Mouse (Mus musculus): ENCODE results near the gene Phf21a. TPM values are rescaled to one million over a fixed set of nuclear protein-coding genes. Genes with fewer than 3 reads are reported as not detected.

Phf21a gene
- polyA plus RNA-seq, 1 experiment from 2014 or later, result 36.3 TPM

- Histone ChIP-seq H3K27ac (ENCODE audit: low read depth, low read length) (no peak overlapping the region), H3K4me3 (ENCODE audit: low read length) (no peak overlapping the region), H3K9ac (ENCODE audit: low read depth, low read length) (no peak overlapping the region), H3K9me3 (ENCODE audit: control insufficient read depth, low read length) (no peaks in the 10 kb centered on the region), H3K4me1 (ENCODE audit: control insufficient read depth, insufficient read depth, low read length) (no peaks in the 10 kb centered on the region), H3K36me3 (ENCODE audit: control insufficient read depth, insufficient read depth, low read length) (no peaks in the 10 kb centered on the region), H3K27me3 (ENCODE audit: control insufficient read depth, insufficient read depth, low read length) (no peaks in the 10 kb centered on the region), H3K4me2 (replicated peaks; ENCODE audit: low read depth, low read length) (no peak overlapping the region)
- no peak for ATAC-seq (ENCODE audit: low FRiP score, low TSS enrichment)
- WGBS, result 81% methylated on average over 10 of the region's 10 CpGs
Observed at GRCm38 (mm10) chr2:92299896-92300295, 207.0 kb downstream of the Phf21a start.

- Histone ChIP-seq H3K36me3 (ENCODE audit: control insufficient read depth, insufficient read depth, low read length) (no peaks in the 10 kb centered on the region), H3K9ac (ENCODE audit: low read depth, low read length) (no peak overlapping the region), H3K4me1 (ENCODE audit: control insufficient read depth, insufficient read depth, low read length) (no peaks in the 10 kb centered on the region), H3K9me3 (ENCODE audit: control insufficient read depth, low read length) (no peaks in the 10 kb centered on the region), H3K4me2 (replicated peaks; ENCODE audit: low read depth, low read length) (no peak overlapping the region), H3K27ac (ENCODE audit: low read depth, low read length) (no peak overlapping the region), H3K4me3 (ENCODE audit: low read length) (no peak overlapping the region), H3K27me3 (ENCODE audit: control insufficient read depth, insufficient read depth, low read length) (no peaks in the 10 kb centered on the region)
- WGBS, result 71% methylated on average over 5 of the region's 5 CpGs
- ATAC-seq (ENCODE audit: low FRiP score, low TSS enrichment), result no peak
Observed at GRCm38 (mm10) chr2:92301849-92302607, 209.1 kb downstream of the Phf21a start.

GRCm38 (mm10) chr2:92312542-92312941 is 219.6 kb downstream of the Phf21a start:
- H3K4me2 ChIP-seq (replicated peaks; ENCODE audit: low read depth, low read length), result no peak overlapping the region
- no peaks in the 10 kb centered on the region for H3K27me3 ChIP-seq (ENCODE audit: control insufficient read depth, insufficient read depth, low read length)
- H3K4me3 ChIP-seq (ENCODE audit: low read length), result no peak overlapping the region
- H3K27ac ChIP-seq (ENCODE audit: low read depth, low read length), result no peak overlapping the region
- H3K9ac ChIP-seq (ENCODE audit: low read depth, low read length), result no peak overlapping the region
- no peaks in the 10 kb centered on the region for H3K9me3 ChIP-seq (ENCODE audit: control insufficient read depth, low read length)
- no peaks in the 10 kb centered on the region for H3K36me3 ChIP-seq (ENCODE audit: control insufficient read depth, insufficient read depth, low read length)
- H3K4me1 ChIP-seq (ENCODE audit: control insufficient read depth, insufficient read depth, low read length), result no peaks in the 10 kb centered on the region
- no peak for ATAC-seq (ENCODE audit: low FRiP score, low TSS enrichment)
- 90% methylated on average over 4 of the region's 4 CpGs for WGBS

- WGBS, result 92% methylated on average over 1 of the region's 1 CpGs
- H3K4me2 ChIP-seq (replicated peaks; ENCODE audit: low read depth, low read length), result no peak overlapping the region
- no peaks in the 10 kb centered on the region for H3K36me3 ChIP-seq (ENCODE audit: control insufficient read depth, insufficient read depth, low read length)
- H3K4me3 ChIP-seq (ENCODE audit: low read length), result no peak overlapping the region
- no peaks in the 10 kb centered on the region for H3K27me3 ChIP-seq (ENCODE audit: control insufficient read depth, insufficient read depth, low read length)
- no peak overlapping the region for H3K9ac ChIP-seq (ENCODE audit: low read depth, low read length)
- H3K4me1 ChIP-seq (ENCODE audit: control insufficient read depth, insufficient read depth, low read length), result no peaks in the 10 kb centered on the region
- ATAC-seq (ENCODE audit: low FRiP score, low TSS enrichment), result no peak
- H3K27ac ChIP-seq (ENCODE audit: low read depth, low read length), result no peak overlapping the region
- H3K9me3 ChIP-seq (ENCODE audit: control insufficient read depth, low read length), result no peaks in the 10 kb centered on the region
Observed at GRCm38 (mm10) chr2:92314031-92314430, 221.1 kb downstream of the Phf21a start.

- Histone ChIP-seq H3K4me2 (replicated peaks; ENCODE audit: low read depth, low read length) (no peak overlapping the region), H3K4me3 (ENCODE audit: low read length) (no peak overlapping the region), H3K27ac (ENCODE audit: low read depth, low read length) (no peak overlapping the region), H3K9ac (ENCODE audit: low read depth, low read length) (no peak overlapping the region), H3K27me3 (ENCODE audit: control insufficient read depth, insufficient read depth, low read length) (no peaks in the 10 kb centered on the region), H3K4me1 (ENCODE audit: control insufficient read depth, insufficient read depth, low read length) (no peaks in the 10 kb centered on the region), H3K36me3 (ENCODE audit: control insufficient read depth, insufficient read depth, low read length) (peaks cover 6% of the 10 kb centered on the region; the same call in 1 of the 2 replicates), H3K9me3 (ENCODE audit: control insufficient read depth, low read length) (no peaks in the 10 kb centered on the region)
- 73% methylated on average over 3 of the region's 3 CpGs for WGBS
- no peak for ATAC-seq (ENCODE audit: low FRiP score, low TSS enrichment)
Observed at GRCm38 (mm10) chr2:92316652-92317051, 223.7 kb downstream of the Phf21a start.

- ATAC-seq (ENCODE audit: low FRiP score, low TSS enrichment), result no peak
- WGBS, result 89% methylated on average over 5 of the region's 5 CpGs
- Histone ChIP-seq H3K36me3 (ENCODE audit: control insufficient read depth, insufficient read depth, low read length) (peaks cover 10% of the 10 kb centered on the region; the same call in 1 of the 2 replicates), H3K9ac (ENCODE audit: low read depth, low read length) (no peak overlapping the region), H3K27me3 (ENCODE audit: control insufficient read depth, insufficient read depth, low read length) (no peaks in the 10 kb centered on the region), H3K9me3 (ENCODE audit: control insufficient read depth, low read length) (no peaks in the 10 kb centered on the region; the same call in 1 of the 2 replicates), H3K4me1 (ENCODE audit: control insufficient read depth, insufficient read depth, low read length) (no peaks in the 10 kb centered on the region), H3K27ac (ENCODE audit: low read depth, low read length) (no peak overlapping the region), H3K4me2 (replicated peaks; ENCODE audit: low read depth, low read length) (no peak overlapping the region), H3K4me3 (ENCODE audit: low read length) (no peak overlapping the region)
Observed at GRCm38 (mm10) chr2:92317228-92317627, 224.3 kb downstream of the Phf21a start.

GRCm38 (mm10) chr2:92322669-92323068 is 229.8 kb downstream of the Phf21a start:
- no peak overlapping the region for H3K4me3 ChIP-seq (ENCODE audit: low read length)
- peaks cover 37% of the 10 kb centered on the region; the same call in 1 of the 2 replicates for H3K36me3 ChIP-seq (ENCODE audit: control insufficient read depth, insufficient read depth, low read length)
- no peaks in the 10 kb centered on the region for H3K4me1 ChIP-seq (ENCODE audit: control insufficient read depth, insufficient read depth, low read length)
- no peak overlapping the region for H3K27ac ChIP-seq (ENCODE audit: low read depth, low read length)
- no peak overlapping the region for H3K9ac ChIP-seq (ENCODE audit: low read depth, low read length)
- H3K27me3 ChIP-seq (ENCODE audit: control insufficient read depth, insufficient read depth, low read length), result no peaks in the 10 kb centered on the region
- no peaks in the 10 kb centered on the region; the same call in 1 of the 2 replicates for H3K9me3 ChIP-seq (ENCODE audit: control insufficient read depth, low read length)
- ATAC-seq (ENCODE audit: low FRiP score, low TSS enrichment), result no peak
- H3K4me2 ChIP-seq (replicated peaks; ENCODE audit: low read depth, low read length), result no peak overlapping the region
- WGBS, result 93% methylated on average over 2 of the region's 2 CpGs

GRCm38 (mm10) chr2:92325676-92326075 is 232.8 kb downstream of the Phf21a start:
- peaks cover 53% of the 10 kb centered on the region for H3K36me3 ChIP-seq (ENCODE audit: control insufficient read depth, insufficient read depth, low read length)

GRCm38 (mm10) chr2:92326221-92326620 is 233.3 kb downstream of the Phf21a start:
- H3K9me3 ChIP-seq (ENCODE audit: control insufficient read depth, low read length), result no peaks in the 10 kb centered on the region; the same call in 1 of the 2 replicates
- no peak overlapping the region for H3K9ac ChIP-seq (ENCODE audit: low read depth, low read length)
- H3K36me3 ChIP-seq (ENCODE audit: control insufficient read depth, insufficient read depth, low read length), result peaks cover 58% of the 10 kb centered on the region
- no peak overlapping the region for H3K27ac ChIP-seq (ENCODE audit: low read depth, low read length)
- no peak for ATAC-seq (ENCODE audit: low FRiP score, low TSS enrichment)
- H3K4me2 ChIP-seq (replicated peaks; ENCODE audit: low read depth, low read length), result no peak overlapping the region
- H3K4me3 ChIP-seq (ENCODE audit: low read length), result no peak overlapping the region
- no peaks in the 10 kb centered on the region for H3K4me1 ChIP-seq (ENCODE audit: control insufficient read depth, insufficient read depth, low read length)
- H3K27me3 ChIP-seq (ENCODE audit: control insufficient read depth, insufficient read depth, low read length), result no peaks in the 10 kb centered on the region
- 31% methylated on average over 1 of the region's 1 CpGs for WGBS

More at GRCm38 (mm10) chr2:92325676-92326075, 232.8 kb downstream of the Phf21a start:
- no peaks in the 10 kb centered on the region for H3K4me1 ChIP-seq (ENCODE audit: control insufficient read depth, insufficient read depth, low read length)
- no peak overlapping the region for H3K9ac ChIP-seq (ENCODE audit: low read depth, low read length)
- no peaks in the 10 kb centered on the region; the same call in 1 of the 2 replicates for H3K9me3 ChIP-seq (ENCODE audit: control insufficient read depth, low read length)
- H3K27me3 ChIP-seq (ENCODE audit: control insufficient read depth, insufficient read depth, low read length), result no peaks in the 10 kb centered on the region
- H3K4me3 ChIP-seq (ENCODE audit: low read length), result no peak overlapping the region
- no peak for ATAC-seq (ENCODE audit: low FRiP score, low TSS enrichment)
- no peak overlapping the region for H3K4me2 ChIP-seq (replicated peaks; ENCODE audit: low read depth, low read length)
- H3K27ac ChIP-seq (ENCODE audit: low read depth, low read length), result no peak overlapping the region
- 86% methylated on average over 7 of the region's 7 CpGs for WGBS

All from kidney, embryonic 14.5 days (tissue).